Comparison of ENCODE assay signal across 19 mouse cellular contexts in the genomic region with DNA sequence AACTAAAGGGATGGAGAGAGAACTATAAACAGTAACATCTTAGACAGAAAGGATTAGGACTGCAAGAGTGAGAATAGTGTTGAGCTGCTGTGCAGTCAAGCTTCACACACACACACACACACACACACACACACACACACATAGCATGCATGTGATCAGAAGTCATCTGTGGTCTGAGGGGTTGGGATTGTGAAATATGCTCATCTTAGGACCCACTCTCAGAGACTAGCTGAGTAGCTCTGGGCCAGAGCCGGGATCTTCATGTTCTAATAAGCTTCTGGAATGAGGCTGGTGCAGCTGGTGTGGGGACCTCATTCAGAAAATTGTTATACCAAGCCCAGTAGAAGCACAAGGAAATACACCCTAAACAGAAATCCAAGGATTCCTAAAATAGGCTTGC.
A peak's percentile ranks its signal among the peaks of the same experiment; 100 is the strongest.
DNase-seq lines count a peak whose midpoint lies in the region; ATAC-seq lines count a peak whose summit lies in the region.
"Had no signal": no experiment of that assay in that cellular context is flagged by ENCODE, and none has a peak within 500 bp of the region (broad histone marks: within the 10 kb centered on the region; RNA-seq: fewer than 3 reads in every experiment).

No protein-coding gene starts in this region.

- intact Hi-C loops in gastrocnemius, postnatal 14 days (cut with DNase I; ENCODE audit: low total_unique reads): no loop called here

- ATAC-seq in granulocyte monocyte progenitor cell, adult 5-6 weeks (replicated peaks; ENCODE audit: poor library complexity, severe bottlenecking): peak; percentile 64
- ATAC-seq: activated CD4-positive, CD25-positive, alpha-beta regulatory T cell, adult 4 months; forebrain, embryonic 13.5 days; forebrain, embryonic 15.5 days had no signal

- peak; percentile 24 for DNase-seq in gastrocnemius, adult 18-20 months (ENCODE audit: low spot score)
- DNase-seq in gastrocnemius, postnatal 14 days: no peak
- DNase-seq in heart, adult 11 months: peak; percentile 94
- DNase-seq in heart, adult 8-10 months (ENCODE audit: low spot score): no peak
- DNase-seq in 416B (ENCODE audit: low read depth): peak; percentile 12
- no peak for DNase-seq in urinary bladder, postnatal 36 days (ENCODE audit: low spot score in 2 of 2)
- DNase-seq in urinary bladder, adult 18-20 months (ENCODE audit: low spot score in 2 of 2): no peak
- DNase-seq: adrenal gland, adult 8-10 months; adrenal gland, postnatal 14 days; adrenal gland, postnatal 36 days; cerebellum, adult 11-12 months; cerebellum, adult 2 months; cerebellum, adult 9-10 months; cerebellum, postnatal 10 days; cerebellum, postnatal 25 days had no signal

Comparison
In these comparisons a context has a peak if more than half of its experiments do, and no peak if none do; other contexts are left out.
1. DNase-seq: peak in gastrocnemius, adult 18-20 months (single experiment), heart, adult 11 months (single experiment) and 416B (single experiment); none in gastrocnemius, postnatal 14 days (single experiment), heart, adult 8-10 months (single experiment), urinary bladder, postnatal 36 days (0 of 2) and urinary bladder, adult 18-20 months (0 of 2).